Mouse (Mus musculus) E14TG2a.4 (cell line): ENCODE results near the gene Psg16.
A peak's percentile ranks its signal among the peaks of the same experiment; 100 is the strongest.

ENCODE experiments used
- CTCF ChIP-seq: conservative IDR thresholded peaks from 2 replicates; pipeline ENCODE4 v1.5.1; 2014; ENCODE audit warnings: low read length
- POU5F1 ChIP-seq: IDR thresholded peaks from 2 replicates; pipeline ENCODE4 v1.6.1; 2014; ENCODE audit warnings: low read length, borderline replicate concordance

GRCm38 (mm10) chr7:17073904-17074615 is at the start of gene Psg16:
- TF ChIP-seq CTCF (peak; percentile 97), POU5F1 (no peak)
